Mouse (Mus musculus): ENCODE data around the gene Ppt1. TPM values are rescaled to one million over a fixed set of nuclear protein-coding genes. Genes with fewer than 3 reads are reported as not detected.

Gene Ppt1
- polyA plus RNA-seq, 1 experiment from 2014 or later: 57.9 TPM

GRCm38 (mm10) chr4:122886579-122887254 lies 50.7 kb downstream of the Ppt1 start:
- Histone ChIP-seq H3K4me2 (peak overlapping the region; percentile 87), H3K9me3 (replicated peaks) (no peaks in the 10 kb centered on the region), H3K27me3 (no peaks in the 10 kb centered on the region), H3K27ac (peak overlapping the region; percentile 100), H3K36me3 (no peaks in the 10 kb centered on the region), H3K4me3 (peak overlapping the region; percentile 74), H3K4me1 (replicated peaks) (peaks cover 47% of the 10 kb centered on the region), H3K9ac (peak overlapping the region; percentile 80)
- whole genome bisulfite sequencing: 7% methylated on average over 19 of the region's 19 CpGs
- no peak for ATAC-seq (replicated peaks; ENCODE audit: insufficient number of reproducible peaks, insufficient read depth, low FRiP score, low read depth)

- H3K4me3 ChIP-seq: no peak overlapping the region
- WGBS: 83% methylated on average over 2 of the region's 2 CpGs
- no peaks in the 10 kb centered on the region for H3K36me3 ChIP-seq
- no peaks in the 10 kb centered on the region for H3K27me3 ChIP-seq
- ATAC-seq (replicated peaks; ENCODE audit: insufficient number of reproducible peaks, insufficient read depth, low FRiP score, low read depth): no peak
- H3K9ac ChIP-seq: no peak overlapping the region
- peak overlapping the region; percentile 87 for H3K4me2 ChIP-seq
- no peaks in the 10 kb centered on the region for H3K9me3 ChIP-seq (replicated peaks)
- H3K27ac ChIP-seq: peak overlapping the region; percentile 100
- peaks cover 43% of the 10 kb centered on the region for H3K4me1 ChIP-seq (replicated peaks)
Observed at GRCm38 (mm10) chr4:122887336-122887735, 51.3 kb downstream of the Ppt1 start.

- no peaks in the 10 kb centered on the region for H3K9me3 ChIP-seq (replicated peaks)
- no peak overlapping the region for H3K4me3 ChIP-seq
- no peak overlapping the region for H3K9ac ChIP-seq
- no peaks in the 10 kb centered on the region for H3K27me3 ChIP-seq
- H3K4me1 ChIP-seq (replicated peaks): peaks cover 22% of the 10 kb centered on the region
- H3K4me2 ChIP-seq: no peak overlapping the region; the same call in 1 of the 2 replicates
- WGBS: 8% methylated on average over 3 of the region's 3 CpGs
- peak; percentile 48 for ATAC-seq (replicated peaks; ENCODE audit: insufficient number of reproducible peaks, insufficient read depth, low FRiP score, low read depth)
- peak overlapping the region; percentile 55 for H3K27ac ChIP-seq
- no peaks in the 10 kb centered on the region for H3K36me3 ChIP-seq
Observed at GRCm38 (mm10) chr4:122890881-122891481, 54.9 kb downstream of the Ppt1 start.

- Histone ChIP-seq H3K4me2 (no peak overlapping the region), H3K9ac (no peak overlapping the region), H3K36me3 (no peaks in the 10 kb centered on the region), H3K27ac (peak overlapping the region; percentile 55), H3K9me3 (replicated peaks) (no peaks in the 10 kb centered on the region), H3K27me3 (no peaks in the 10 kb centered on the region), H3K4me3 (no peak overlapping the region), H3K4me1 (replicated peaks) (peaks cover 21% of the 10 kb centered on the region)
- ATAC-seq (replicated peaks; ENCODE audit: insufficient number of reproducible peaks, insufficient read depth, low FRiP score, low read depth): no peak
- WGBS: 24% methylated on average over 1 of the region's 1 CpGs
Observed at GRCm38 (mm10) chr4:122891597-122891996, 55.6 kb downstream of the Ppt1 start.

GRCm38 (mm10) chr4:122892157-122892556 lies 56.1 kb downstream of the Ppt1 start:
- Histone ChIP-seq H3K9me3 (replicated peaks) (no peaks in the 10 kb centered on the region), H3K36me3 (no peaks in the 10 kb centered on the region), H3K27ac (peak overlapping the region; percentile 55), H3K4me3 (no peak overlapping the region), H3K27me3 (no peaks in the 10 kb centered on the region), H3K9ac (no peak overlapping the region), H3K4me1 (replicated peaks) (peaks cover 15% of the 10 kb centered on the region), H3K4me2 (no peak overlapping the region)
- whole genome bisulfite sequencing: 61% methylated on average over 5 of the region's 5 CpGs
- no peak for ATAC-seq (replicated peaks; ENCODE audit: insufficient number of reproducible peaks, insufficient read depth, low FRiP score, low read depth)

GRCm38 (mm10) chr4:122897750-122898149 lies 61.7 kb downstream of the Ppt1 start:
- no peak overlapping the region for H3K9ac ChIP-seq
- H3K4me3 ChIP-seq: no peak overlapping the region
- no peak overlapping the region for H3K4me2 ChIP-seq
- H3K36me3 ChIP-seq: no peaks in the 10 kb centered on the region
- no peak overlapping the region for H3K27ac ChIP-seq
- ATAC-seq (replicated peaks; ENCODE audit: insufficient number of reproducible peaks, insufficient read depth, low FRiP score, low read depth): no peak
- H3K9me3 ChIP-seq (replicated peaks): no peaks in the 10 kb centered on the region
- H3K27me3 ChIP-seq: no peaks in the 10 kb centered on the region
- no peaks in the 10 kb centered on the region for H3K4me1 ChIP-seq (replicated peaks)
- 78% methylated on average over 4 of the region's 4 CpGs for WGBS

- Histone ChIP-seq H3K36me3 (no peaks in the 10 kb centered on the region), H3K27ac (no peak overlapping the region), H3K27me3 (no peaks in the 10 kb centered on the region), H3K9me3 (replicated peaks) (no peaks in the 10 kb centered on the region), H3K4me1 (replicated peaks) (no peaks in the 10 kb centered on the region), H3K9ac (no peak overlapping the region), H3K4me2 (no peak overlapping the region), H3K4me3 (no peak overlapping the region)
- 12% methylated on average over 5 of the region's 5 CpGs for WGBS
- ATAC-seq (replicated peaks; ENCODE audit: insufficient number of reproducible peaks, insufficient read depth, low FRiP score, low read depth): no peak
Observed at GRCm38 (mm10) chr4:122898313-122898712, 62.3 kb downstream of the Ppt1 start.

GRCm38 (mm10) chr4:122902156-122902555 lies 66.1 kb downstream of the Ppt1 start:
- Histone ChIP-seq H3K4me1 (replicated peaks) (no peaks in the 10 kb centered on the region), H3K27me3 (no peaks in the 10 kb centered on the region), H3K36me3 (no peaks in the 10 kb centered on the region), H3K9ac (no peak overlapping the region), H3K4me3 (no peak overlapping the region), H3K9me3 (replicated peaks) (no peaks in the 10 kb centered on the region), H3K27ac (no peak overlapping the region), H3K4me2 (no peak overlapping the region)
- ATAC-seq (replicated peaks; ENCODE audit: insufficient number of reproducible peaks, insufficient read depth, low FRiP score, low read depth): no peak
- WGBS: 22% methylated on average over 6 of the region's 6 CpGs

GRCm38 (mm10) chr4:122903709-122904108 lies 67.7 kb downstream of the Ppt1 start:
- no peak overlapping the region for H3K4me3 ChIP-seq
- ATAC-seq (replicated peaks; ENCODE audit: insufficient number of reproducible peaks, insufficient read depth, low FRiP score, low read depth): no peak
- H3K27me3 ChIP-seq: no peaks in the 10 kb centered on the region
- 83% methylated on average over 3 of the region's 3 CpGs for WGBS
- H3K9ac ChIP-seq: no peak overlapping the region
- no peak overlapping the region for H3K27ac ChIP-seq
- no peaks in the 10 kb centered on the region for H3K36me3 ChIP-seq
- H3K4me1 ChIP-seq (replicated peaks): no peaks in the 10 kb centered on the region
- H3K4me2 ChIP-seq: no peak overlapping the region
- H3K9me3 ChIP-seq (replicated peaks): no peaks in the 10 kb centered on the region

- Histone ChIP-seq H3K4me1 (replicated peaks) (no peaks in the 10 kb centered on the region), H3K27ac (no peak overlapping the region), H3K4me3 (no peak overlapping the region), H3K9me3 (replicated peaks) (no peaks in the 10 kb centered on the region), H3K36me3 (no peaks in the 10 kb centered on the region), H3K9ac (no peak overlapping the region), H3K27me3 (no peaks in the 10 kb centered on the region), H3K4me2 (no peak overlapping the region)
- no peak for ATAC-seq (replicated peaks; ENCODE audit: insufficient number of reproducible peaks, insufficient read depth, low FRiP score, low read depth)
- WGBS: 76% methylated on average over 10 of the region's 10 CpGs
Observed at GRCm38 (mm10) chr4:122905359-122905758, 69.3 kb downstream of the Ppt1 start.
